In the genomic region with DNA sequence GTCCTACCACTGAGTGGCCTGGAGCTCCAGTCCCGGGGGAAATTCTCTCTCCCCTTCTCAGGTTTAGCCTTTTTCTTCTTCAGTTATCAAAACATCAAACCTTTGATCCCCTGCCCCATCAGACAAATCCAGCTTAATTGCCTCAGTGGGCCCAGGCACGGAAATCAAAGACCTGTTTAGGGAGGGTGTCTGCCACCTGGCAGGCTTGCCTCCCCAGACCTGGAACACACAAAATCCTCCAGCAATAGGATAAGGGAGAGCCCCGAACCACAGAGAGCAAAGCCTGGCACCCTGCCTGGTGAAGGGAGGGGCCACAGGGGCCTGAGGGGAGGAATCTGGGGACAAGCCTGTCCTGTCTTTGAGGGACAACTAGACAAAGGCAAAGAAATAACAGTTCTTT, we compare ENCODE assay signal across 26 mouse cellular contexts. TPM values are rescaled to one million over a fixed set of nuclear protein-coding genes. Genes with fewer than 3 reads are reported as not detected.
"Had no signal": no experiment of that assay in that cellular context is flagged by ENCODE, and none has a peak within 500 bp of the region (broad histone marks: within the 10 kb centered on the region; RNA-seq: fewer than 3 reads in every experiment).

No protein-coding gene starts in this region.

- H3K27me3 ChIP-seq: liver, embryonic 15.5 days; lung, embryonic 15.5 days; megakaryocyte, embryonic 14.5 days; midbrain, embryonic 13.5 days; neural tube, embryonic 12.5 days had no signal

- H3K4me3 ChIP-seq: liver, embryonic 15.5 days; lung, embryonic 15.5 days; megakaryocyte, embryonic 14.5 days; midbrain, embryonic 13.5 days; neural tube, embryonic 12.5 days had no signal

- H3K4me2 ChIP-seq: liver, embryonic 15.5 days; lung, embryonic 15.5 days; midbrain, embryonic 13.5 days; neural tube, embryonic 12.5 days had no signal

- H3K9me3 ChIP-seq: liver, embryonic 15.5 days; lung, embryonic 15.5 days; midbrain, embryonic 13.5 days; neural tube, embryonic 12.5 days had no signal

- H3K36me3 ChIP-seq: liver, embryonic 15.5 days; lung, embryonic 15.5 days; midbrain, embryonic 13.5 days; neural tube, embryonic 12.5 days had no signal

- H3K27ac ChIP-seq: liver, embryonic 15.5 days; lung, embryonic 15.5 days; macrophage; midbrain, embryonic 13.5 days; neural tube, embryonic 12.5 days had no signal

- ATAC-seq: liver, postnatal 0 days; lung, postnatal 0 days; midbrain, embryonic 13.5 days had no signal

- DNase-seq: liver, postnatal 0 days; lung, adult 2 months; lung, postnatal 14 days; lung, postnatal 36 days; right cerebral cortex, postnatal 14 days; right cerebral cortex, postnatal 4 days; spleen, adult 18-20 months; thymus, adult 18-20 months; thymus, postnatal 14 days; thymus, postnatal 36 days had no signal

- H3K4me1 ChIP-seq: liver, embryonic 15.5 days; lung, embryonic 15.5 days; megakaryocyte, embryonic 14.5 days had no signal

- H3K9ac ChIP-seq: liver, embryonic 15.5 days; liver, postnatal 0 days; lung, embryonic 15.5 days; midbrain, embryonic 13.5 days; neural tube, embryonic 12.5 days had no signal

RNA-seq across cellular contexts. Expression of a gene that starts 9.1 kb away (rescaled TPM):
- total RNA-seq: megakaryocyte progenitor cell, adult 5-6 weeks; midbrain, postnatal 0 days; monocyte, adult 5-6 weeks; neutrophil, adult 5-6 weeks had no signal
- polyA plus RNA-seq: liver, embryonic 15.5 days; liver, postnatal 0 days; lung, adult 2 months; lung, embryonic 15.5 days; lung, postnatal 0 days; macrophage; midbrain, embryonic 13.5 days; midbrain, postnatal 0 days; neural tube, embryonic 12.5 days; neural tube, embryonic 14.5 days; small intestine, adult 2 months; stomach, embryonic 14.5 days; stomach, embryonic 16.5 days; thymus, postnatal 0 days had no signal
